19 mouse cellular contexts compared by ENCODE assay signal in genomic region chr2:27087581-27087980, GRCm38 (mm10). TPM values are rescaled to one million over a fixed set of nuclear protein-coding genes. Genes with fewer than 3 reads are reported as not detected.
DNase-seq lines count a peak whose midpoint lies in the region; ATAC-seq and TF ChIP-seq lines count a peak whose summit lies in the region.
"Had no signal": no experiment of that assay in that cellular context is flagged by ENCODE, and none has a peak within 500 bp of the region (broad histone marks: within the 10 kb centered on the region; RNA-seq: fewer than 3 reads in every experiment).

No protein-coding gene starts in this region.

- peaks cover 57% of the 10 kb centered on the region for H3K4me1 ChIP-seq in heart, embryonic 12.5 days (replicated peaks)
- H3K4me1 ChIP-seq in kidney, embryonic 16.5 days (ENCODE audit: insufficient read depth, low read length): peaks cover 20% of the 10 kb centered on the region
- H3K4me1 ChIP-seq in lung, adult 2 months (ENCODE audit: control insufficient read depth, insufficient read depth, low read length): peaks cover 26% of the 10 kb centered on the region
- H3K4me1 ChIP-seq in stomach, postnatal 0 days (replicated peaks; ENCODE audit: control insufficient read depth, insufficient read depth): peaks cover 2% of the 10 kb centered on the region; the same call in 1 of the 2 replicates
- H3K4me1 ChIP-seq: forebrain, embryonic 12.5 days; midbrain, embryonic 15.5 days had no signal

- intact Hi-C loops in heart, postnatal 36 days (cut with DNase I): no loop called here

- H3K9ac ChIP-seq in heart, embryonic 12.5 days: no peak overlapping the region
- H3K9ac ChIP-seq in kidney, embryonic 16.5 days (replicated peaks; ENCODE audit: low read length): no peak overlapping the region
- H3K9ac ChIP-seq in stomach, postnatal 0 days (ENCODE audit: low read length): no peak overlapping the region
- H3K9ac ChIP-seq: forebrain, embryonic 12.5 days; hindbrain, embryonic 12.5 days; liver, embryonic 14.5 days; midbrain, embryonic 15.5 days had no signal

- peak overlapping the region; percentile 48; the same call in 1 of the 2 replicates for H3K27ac ChIP-seq in heart, embryonic 12.5 days (ENCODE audit: poor library complexity, severe bottlenecking)
- peak overlapping the region; percentile 65; the same call in 1 of the 2 replicates for H3K27ac ChIP-seq in kidney, embryonic 16.5 days (ENCODE audit: low read length)
- H3K27ac ChIP-seq in stomach, postnatal 0 days (replicated peaks): 0 out of 2 replicates have a peak overlapping the region, but pooled peaks have one; percentile 13
- H3K27ac ChIP-seq: forebrain, embryonic 12.5 days; hindbrain, embryonic 12.5 days; liver, embryonic 14.5 days; midbrain, embryonic 15.5 days had no signal

- no peak for TF ChIP-seq POLR2A in lung, adult 2 months (IDR thresholded peaks at IDR 0.05; ENCODE audit: borderline replicate concordance, extremely low read depth, low read depth, low read length)

- H3K36me3 ChIP-seq in heart, embryonic 12.5 days: peaks cover 5% of the 10 kb centered on the region; the same call in 1 of the 2 replicates
- H3K36me3 ChIP-seq in kidney, embryonic 16.5 days (ENCODE audit: insufficient read depth, low read length): no peaks in the 10 kb centered on the region
- H3K36me3 ChIP-seq in stomach, postnatal 0 days (ENCODE audit: control insufficient read depth, insufficient read depth, low read length): no peaks in the 10 kb centered on the region
- H3K36me3 ChIP-seq: forebrain, embryonic 12.5 days; hindbrain, embryonic 12.5 days; midbrain, embryonic 15.5 days had no signal

- no peak overlapping the region for H3K4me3 ChIP-seq in heart, embryonic 12.5 days
- no peak overlapping the region for H3K4me3 ChIP-seq in kidney, embryonic 16.5 days (ENCODE audit: low read length)
- no peak overlapping the region for H3K4me3 ChIP-seq in lung, adult 2 months (replicated peaks; ENCODE audit: extremely low read depth, low read depth, low read length)
- no peak overlapping the region for H3K4me3 ChIP-seq in stomach, postnatal 0 days (ENCODE audit: low read depth, low read length)
- H3K4me3 ChIP-seq: forebrain, embryonic 12.5 days; hindbrain, embryonic 12.5 days; megakaryocyte, embryonic 14.5 days; midbrain, embryonic 15.5 days had no signal

- no peak for ATAC-seq in heart, embryonic 12.5 days (ENCODE audit: insufficient number of reproducible peaks, low FRiP score)
- ATAC-seq in kidney, embryonic 16.5 days (ENCODE audit: low FRiP score, low TSS enrichment): no peak
- ATAC-seq in stomach, postnatal 0 days (ENCODE audit: low FRiP score, low TSS enrichment): no peak
- ATAC-seq: midbrain, embryonic 15.5 days had no signal

- no peaks in the 10 kb centered on the region for H3K27me3 ChIP-seq in heart, embryonic 12.5 days (replicated peaks)
- no peaks in the 10 kb centered on the region for H3K27me3 ChIP-seq in kidney, embryonic 16.5 days (ENCODE audit: insufficient read depth, low read length)
- no peaks in the 10 kb centered on the region for H3K27me3 ChIP-seq in stomach, postnatal 0 days (ENCODE audit: control insufficient read depth, insufficient read depth, low read length)
- H3K27me3 ChIP-seq: forebrain, embryonic 12.5 days; hindbrain, embryonic 12.5 days; midbrain, embryonic 15.5 days had no signal

- no peak overlapping the region for H3K4me2 ChIP-seq in heart, embryonic 12.5 days
- H3K4me2 ChIP-seq in kidney, embryonic 16.5 days (replicated peaks; ENCODE audit: low read depth, low read length): no peak overlapping the region
- H3K4me2 ChIP-seq in stomach, postnatal 0 days (replicated peaks; ENCODE audit: low read depth): no peak overlapping the region
- H3K4me2 ChIP-seq: forebrain, embryonic 12.5 days; hindbrain, embryonic 12.5 days; midbrain, embryonic 15.5 days had no signal

- TF ChIP-seq EP300 in stomach, postnatal 0 days (optimal IDR thresholded peaks at IDR 0.05): no peak

- DNase-seq in heart, postnatal 36 days: no peak
- no peak for DNase-seq in kidney, adult 11 months
- DNase-seq in lung, postnatal 10 days: peak; percentile 30
- no peak for DNase-seq in lung, adult 2 months
- no peak for DNase-seq in stomach, postnatal 0 days (ENCODE audit: low spot score)
- no peak for DNase-seq in thymus, postnatal 36 days
- DNase-seq: B cell, adult 2 months; cerebellum, adult 11-12 months; layer of hippocampus, postnatal 36 days; retina, postnatal 1 day; right cerebral cortex, postnatal 4 days had no signal

- TF ChIP-seq CTCF in lung, adult 2 months (IDR thresholded peaks at IDR 0.05; ENCODE audit: insufficient read depth, low read length): no peak
- TF ChIP-seq CTCF in stomach, postnatal 0 days (IDR thresholded peaks at IDR 0.05; ENCODE audit: low read depth): no peak

- no peaks in the 10 kb centered on the region for H3K9me3 ChIP-seq in heart, embryonic 12.5 days (replicated peaks)
- H3K9me3 ChIP-seq in kidney, embryonic 16.5 days (ENCODE audit: low read length): no peaks in the 10 kb centered on the region
- no peaks in the 10 kb centered on the region for H3K9me3 ChIP-seq in stomach, postnatal 0 days (ENCODE audit: control insufficient read depth, low read length)
- H3K9me3 ChIP-seq: forebrain, embryonic 12.5 days; hindbrain, embryonic 12.5 days; megakaryocyte, embryonic 14.5 days; midbrain, embryonic 15.5 days had no signal

- 70% methylated on average over 5 of the region's 5 CpGs for whole genome bisulfite sequencing in heart, embryonic 12.5 days
- WGBS in kidney, embryonic 16.5 days: 85% methylated on average over 5 of the region's 5 CpGs
- WGBS in lung, adult 2 months: 65% methylated on average over 5 of the region's 5 CpGs
- 80% methylated on average over 5 of the region's 5 CpGs for WGBS in stomach, postnatal 0 days

RNA-seq across cellular contexts. Expression of gene Adamtsl2, which starts 8.4 kb away (rescaled TPM):
- polyA plus RNA-seq in heart, embryonic 12.5 days (2016; fragmentation: Nextera tagmentation; extraction: Ambion mirVana): 10.9 and 12.2 TPM in 2 replicates
- total RNA-seq in heart, postnatal 36 days (2021): 10 to 100 TPM; 20.3 to 21.4 TPM
- 1.6 and 2.0 TPM in 2 replicates for polyA plus RNA-seq in kidney, embryonic 16.5 days (2015; fragmentation: Nextera tagmentation; extraction: Ambion mirVana)
- 50.7 and 73.0 TPM in 2 replicates for polyA plus RNA-seq in lung, adult 2 months (2012; rRNA removed)
- polyA plus RNA-seq in stomach, postnatal 0 days (2015; fragmentation: Nextera tagmentation; extraction: Ambion mirVana): 1.4 and 3.4 TPM in 2 replicates
- total RNA-seq: neutrophil, adult 5-6 weeks had no signal

RNA-seq across cellular contexts. Expression of gene Mymk, which starts 15.6 kb away (rescaled TPM):
- polyA plus RNA-seq in heart, embryonic 12.5 days (2016; fragmentation: Nextera tagmentation; extraction: Ambion mirVana): 0.17 and 0.18 TPM in 2 replicates
- total RNA-seq in heart, postnatal 36 days (2021): not detected
- polyA plus RNA-seq in kidney, embryonic 16.5 days (2015; fragmentation: Nextera tagmentation; extraction: Ambion mirVana): 1.5 and 1.6 TPM in 2 replicates
- 0.19 and 0.32 TPM in 2 replicates for polyA plus RNA-seq in lung, adult 2 months (2012; rRNA removed)
- polyA plus RNA-seq in stomach, postnatal 0 days (2015; fragmentation: Nextera tagmentation; extraction: Ambion mirVana): 0.55 and 1.1 TPM in 2 replicates
- total RNA-seq: neutrophil, adult 5-6 weeks had no signal
- polyA plus RNA-seq: liver, embryonic 14.5 days had no signal

RNA-seq across cellular contexts. Expression of gene Fam163b, which starts 54.7 kb away (rescaled TPM):
- 0.50 and 0.56 TPM in 2 replicates for polyA plus RNA-seq in heart, embryonic 12.5 days (2016; fragmentation: Nextera tagmentation; extraction: Ambion mirVana)
- under 1 TPM; 0.19 to 0.43 TPM for total RNA-seq in heart, postnatal 36 days (2021)
- 0.08 and 0.14 TPM in 2 replicates for polyA plus RNA-seq in kidney, embryonic 16.5 days (2015; fragmentation: Nextera tagmentation; extraction: Ambion mirVana)
- 0.03 and 0.04 TPM in 2 replicates for polyA plus RNA-seq in lung, adult 2 months (2012; rRNA removed)
- 0.07 and 0.13 TPM in 2 replicates for polyA plus RNA-seq in stomach, postnatal 0 days (2015; fragmentation: Nextera tagmentation; extraction: Ambion mirVana)
- total RNA-seq: neutrophil, adult 5-6 weeks had no signal

RNA-seq across cellular contexts. Expression of gene Slc2a6, which starts 59.8 kb away (rescaled TPM):
- polyA plus RNA-seq in heart, embryonic 12.5 days (2016; fragmentation: Nextera tagmentation; extraction: Ambion mirVana): 0.10 and 0.47 TPM in 2 replicates
- total RNA-seq in heart, postnatal 36 days (2021): under 1 TPM in 1 of 2 experiments, not detected in 1; 0.73 TPM
- 0.33 and 0.84 TPM in 2 replicates for polyA plus RNA-seq in kidney, embryonic 16.5 days (2015; fragmentation: Nextera tagmentation; extraction: Ambion mirVana)
- 6.2 and 9.5 TPM in 2 replicates for polyA plus RNA-seq in lung, adult 2 months (2012; rRNA removed)
- polyA plus RNA-seq in stomach, postnatal 0 days (2015; fragmentation: Nextera tagmentation; extraction: Ambion mirVana): 2.0 and 2.7 TPM in 2 replicates

Comparison
In these comparisons a context has a peak if more than half of its experiments do, and no peak if none do; other contexts are left out.
1. H3K27ac ChIP-seq: peak in every context shown above with its lines; median percentile 65 in kidney, embryonic 16.5 days; 48 in heart, embryonic 12.5 days; 13 in stomach, postnatal 0 days.